In genomic region chr17:35505776-35506175, GRCm38 (mm10) we compare ENCODE assay signal across 38 mouse cellular contexts. TPM values are rescaled to one million over a fixed set of nuclear protein-coding genes. Genes with fewer than 3 reads are reported as not detected.
DNase-seq lines count a peak whose midpoint lies in the region; ATAC-seq and TF ChIP-seq lines count a peak whose summit lies in the region.
"Had no signal": no experiment of that assay in that cellular context is flagged by ENCODE, and none has a peak within 500 bp of the region (broad histone marks: within the 10 kb centered on the region; RNA-seq: fewer than 3 reads in every experiment).

Gene Pou5f1 (plus strand): TSS chr17:35506018.

- H3K9ac ChIP-seq in heart, embryonic 15.5 days, result no peak within 1 kb of the TSS
- H3K9ac ChIP-seq: embryonic facial prominence, embryonic 13.5 days; forebrain, embryonic 12.5 days; forebrain, postnatal 0 days; hindbrain, embryonic 13.5 days; limb, embryonic 12.5 days; neural tube, embryonic 12.5 days had no signal

- intact Hi-C loops in heart, postnatal 10 days (cut with DNase I), result no loop called here

- 42% methylated on average over 13 of the region's 13 CpGs for WGBS in heart, embryonic 15.5 days
- WGBS in embryonic facial prominence, embryonic 10.5 days, result 17% methylated on average over 13 of the region's 13 CpGs

- no peaks in the 10 kb centered on the region for H3K36me3 ChIP-seq in heart, embryonic 15.5 days
- H3K36me3 ChIP-seq in testis, adult 2 months (ENCODE audit: control insufficient read depth, insufficient read depth, low read length), result no peaks in the 10 kb centered on the region
- H3K36me3 ChIP-seq in embryonic facial prominence, embryonic 10.5 days (replicated peaks), result no peaks in the 10 kb centered on the region
- H3K36me3 ChIP-seq: embryonic facial prominence, embryonic 13.5 days; forebrain, embryonic 12.5 days; hindbrain, embryonic 13.5 days; limb, embryonic 12.5 days; neural tube, embryonic 12.5 days had no signal

- no peak for TF ChIP-seq CTCF in testis, adult 2 months (IDR thresholded peaks at IDR 0.05; ENCODE audit: control insufficient read depth, insufficient read depth, insufficient replicate concordance, low read depth, low read length)

- H3K27ac ChIP-seq in heart, embryonic 15.5 days, result no peak within 1 kb of the TSS
- H3K27ac ChIP-seq in testis, adult 2 months (ENCODE audit: control insufficient read depth, insufficient read depth, low read depth, low read length), result no peak within 1 kb of the TSS
- H3K27ac ChIP-seq in embryonic facial prominence, embryonic 10.5 days (replicated peaks), result no peak within 1 kb of the TSS
- H3K27ac ChIP-seq: embryonic facial prominence, embryonic 13.5 days; forebrain, embryonic 12.5 days; hindbrain, embryonic 13.5 days; left cerebral cortex, adult 2 months; limb, embryonic 12.5 days; macrophage; neural tube, embryonic 12.5 days had no signal

- H3K4me1 ChIP-seq in heart, embryonic 15.5 days (replicated peaks), result no peaks in the 10 kb centered on the region; the same call in 1 of the 2 replicates
- H3K4me1 ChIP-seq in testis, adult 2 months (ENCODE audit: control insufficient read depth, insufficient read depth, low read length), result peaks cover 6% of the 10 kb centered on the region
- H3K4me1 ChIP-seq in embryonic facial prominence, embryonic 10.5 days, result peaks cover 29% of the 10 kb centered on the region
- H3K4me1 ChIP-seq: hindbrain, embryonic 13.5 days had no signal

- H3K4me2 ChIP-seq in heart, embryonic 15.5 days, result no peak within 1 kb of the TSS
- H3K4me2 ChIP-seq: embryonic facial prominence, embryonic 13.5 days; forebrain, embryonic 12.5 days; hindbrain, embryonic 13.5 days; limb, embryonic 12.5 days; neural tube, embryonic 12.5 days had no signal

- peaks cover 58% of the 10 kb centered on the region for H3K27me3 ChIP-seq in heart, embryonic 15.5 days
- H3K27me3 ChIP-seq in testis, adult 2 months (ENCODE audit: control insufficient read depth, insufficient read depth, low read length), result no peaks in the 10 kb centered on the region
- peaks cover 79% of the 10 kb centered on the region for H3K27me3 ChIP-seq in embryonic facial prominence, embryonic 10.5 days (replicated peaks; ENCODE audit: low read depth, poor library complexity, severe bottlenecking)

- no peak for DNase-seq in heart, postnatal 10 days
- DNase-seq in testis, postnatal 10 days (ENCODE audit: low spot score), result no peak
- DNase-seq in embryonic facial prominence, embryonic 10.5 days (ENCODE audit: low spot score), result no peak
- DNase-seq in embryo, embryonic 9.5 days (ENCODE audit: extremely low spot score), result no peak
- DNase-seq: adrenal gland, postnatal 10 days; cerebellum, adult 11 months; cerebellum, adult 9-10 months; cerebellum, postnatal 36 days; forebrain, postnatal 0 days; heart, postnatal 36 days; kidney, adult 11 months; kidney, postnatal 14 days; layer of hippocampus, adult 9-11 months; right cerebral cortex, postnatal 4 days; thymus, adult 18-20 months; thymus, postnatal 25 days had no signal

- ATAC-seq in heart, embryonic 15.5 days (replicated peaks; ENCODE audit: insufficient number of reproducible peaks, insufficient read depth, low FRiP score, low read depth), result 0 out of 2 replicates have a peak, but pooled peaks have one; percentile 17
- no peak for ATAC-seq in erythroid progenitor cell, adult 5-6 weeks (replicated peaks; ENCODE audit: low FRiP score, poor library complexity, severe bottlenecking)
- ATAC-seq: forebrain, postnatal 0 days; lung, postnatal 0 days had no signal

- TF ChIP-seq POLR2A in testis, adult 2 months (IDR thresholded peaks at IDR 0.05; ENCODE audit: control insufficient read depth, low read depth, low read length), result no peak; the same call in 1 of the 2 replicates

- no peak within 1 kb of the TSS for H3K4me3 ChIP-seq in heart, embryonic 15.5 days
- H3K4me3 ChIP-seq in testis, adult 2 months (ENCODE audit: control insufficient read depth, low read depth, low read length), result peak within 1 kb of the TSS; percentile 74
- peak within 1 kb of the TSS; percentile 8; the same call in 1 of the 2 replicates for H3K4me3 ChIP-seq in embryonic facial prominence, embryonic 10.5 days
- H3K4me3 ChIP-seq: embryonic facial prominence, embryonic 13.5 days; erythroblast, embryonic 14.5 days; forebrain, embryonic 12.5 days; hindbrain, embryonic 13.5 days; left cerebral cortex, adult 2 months; limb, embryonic 12.5 days; myocyte; neural tube, embryonic 12.5 days had no signal

- H3K9me3 ChIP-seq in heart, embryonic 15.5 days (replicated peaks), result no peaks in the 10 kb centered on the region
- no peaks in the 10 kb centered on the region for H3K9me3 ChIP-seq in embryonic facial prominence, embryonic 10.5 days
- H3K9me3 ChIP-seq: embryonic facial prominence, embryonic 13.5 days; forebrain, embryonic 12.5 days; hindbrain, embryonic 13.5 days; limb, embryonic 12.5 days; neural tube, embryonic 12.5 days had no signal

RNA-seq across cellular contexts. Expression of gene Pou5f1, which starts in this region (rescaled TPM):
- not detected in 2 replicates for polyA plus RNA-seq in heart, embryonic 15.5 days (2015; fragmentation: Nextera tagmentation; extraction: Ambion mirVana)
- not detected for total RNA-seq in heart, postnatal 10 days (2021)
- polyA plus RNA-seq in testis, adult 2 months (2012; rRNA removed), result 9.6 and 11.1 TPM in 2 replicates
- not detected in 2 replicates for polyA plus RNA-seq in embryonic facial prominence, embryonic 10.5 days (2016; fragmentation: Nextera tagmentation; extraction: Ambion mirVana)
- 1.4 TPM in 1 of 2 replicates, not detected in the other for total RNA-seq in erythroid progenitor cell, adult 5-6 weeks (2015; ENCODE audit: low replicate concordance)
- 0.26 TPM in 1 of 2 replicates, not detected in the other for total RNA-seq in erythroid progenitor cell, adult 5-6 weeks (2017; ENCODE audit: low replicate concordance)
- total RNA-seq: forebrain, postnatal 0 days; gastrocnemius, adult 8-10 months; heart, adult 8-10 months; heart, postnatal 36 days; left cerebral cortex, postnatal 25 days; liver, adult 2 months; midbrain, postnatal 0 days had no signal
- polyA plus RNA-seq: embryonic facial prominence, embryonic 13.5 days; forebrain, postnatal 0 days; heart, embryonic 14.5 days; hindbrain, embryonic 13.5 days; kidney, embryonic 14.5 days; liver, adult 2 months; liver, embryonic 16.5 days; lung, postnatal 0 days; macrophage; midbrain, postnatal 0 days; myocyte; neural tube, embryonic 12.5 days; spleen, adult 2 months had no signal

Comparison
In these comparisons a context has a peak if more than half of its experiments do, and no peak if none do; other contexts are left out.
1. RNA of gene Pou5f1 (polyA plus RNA-seq): 9.6 to 11.1 TPM in testis, adult 2 months; not detected in embryonic facial prominence, embryonic 10.5 days and not detected in heart, embryonic 15.5 days; every median in the first group is over 10 times any median in the second.
2. Peak in ATAC-seq in heart, embryonic 15.5 days; RNA of the gene not detected or under 1 TPM.